Mouse (Mus musculus): ENCODE measurements around the gene Olfml2a.
A peak's percentile ranks its signal among the peaks of the same experiment; 100 is the strongest.
"Not testable (repeated sequence)": the region's sequence is repeated elsewhere in the genome, so short reads cannot be mapped to it uniquely, and the experiment has no call there.

Gene Olfml2a

DNA sequence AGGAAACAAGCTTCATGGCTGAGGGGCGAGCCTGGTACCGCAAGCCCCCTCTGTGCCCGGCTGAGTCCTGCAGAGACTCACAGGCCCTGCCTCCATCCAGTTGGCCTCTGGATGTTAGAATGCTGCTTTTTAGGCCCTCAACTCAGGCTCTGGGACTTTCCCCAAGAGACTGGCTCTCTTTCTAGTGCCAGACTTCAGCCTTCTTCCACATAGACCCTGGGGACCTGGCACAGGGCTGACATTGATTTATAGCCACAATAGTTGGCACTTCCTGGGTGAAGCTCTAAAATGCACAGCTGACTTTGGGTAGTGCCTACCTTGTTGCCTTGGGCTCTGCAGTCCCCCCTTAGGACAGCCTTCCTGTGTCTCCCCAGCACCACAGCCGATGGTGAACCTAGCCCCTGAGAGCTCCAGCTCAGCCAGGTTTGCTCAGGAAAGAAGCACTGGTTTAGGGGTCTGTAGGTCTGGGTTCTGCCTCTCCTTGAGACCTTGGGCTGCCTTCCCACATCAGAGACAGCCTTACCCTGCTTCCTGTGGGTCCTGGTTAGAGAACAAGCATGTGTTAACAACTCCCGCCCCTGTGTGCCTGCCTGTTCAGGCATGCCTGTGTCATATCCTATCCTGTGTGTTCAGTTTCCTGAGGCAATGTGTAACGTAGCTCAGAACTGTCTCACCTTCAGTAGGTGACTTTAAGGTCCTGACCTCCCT is 56.2 kb downstream of the Olfml2a start:
- DNase-seq, result no peak

- DNase-seq, result no peak
Measured at GRCm38 (mm10) chr2:38988929-38989328, 57.2 kb downstream of the Olfml2a start.

DNA sequence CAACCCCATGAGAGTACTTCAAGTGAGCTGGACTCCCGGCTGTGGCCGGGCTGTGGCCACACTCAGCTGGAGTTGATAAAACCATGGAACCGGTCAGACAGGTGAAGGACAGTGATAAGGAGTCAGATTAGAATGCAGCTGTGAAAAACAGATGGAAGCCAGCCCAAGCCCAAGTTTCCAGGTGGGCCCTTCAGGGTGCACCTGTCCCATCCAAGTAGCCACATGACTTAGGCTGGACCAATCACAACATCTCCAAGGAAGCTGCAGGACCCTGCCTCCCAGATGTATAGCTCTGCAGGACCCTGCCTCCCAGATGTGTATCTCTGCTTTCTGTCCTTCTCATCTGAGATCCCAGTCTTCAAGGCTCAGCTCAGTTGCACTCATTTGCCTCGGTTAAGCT is 60.2 kb downstream of the Olfml2a start:
- no peak for DNase-seq

- peak; percentile 51 to 57 for DNase-seq
Measured at GRCm38 (mm10) chr2:38992452-38992851, 60.7 kb downstream of the Olfml2a start.

DNA sequence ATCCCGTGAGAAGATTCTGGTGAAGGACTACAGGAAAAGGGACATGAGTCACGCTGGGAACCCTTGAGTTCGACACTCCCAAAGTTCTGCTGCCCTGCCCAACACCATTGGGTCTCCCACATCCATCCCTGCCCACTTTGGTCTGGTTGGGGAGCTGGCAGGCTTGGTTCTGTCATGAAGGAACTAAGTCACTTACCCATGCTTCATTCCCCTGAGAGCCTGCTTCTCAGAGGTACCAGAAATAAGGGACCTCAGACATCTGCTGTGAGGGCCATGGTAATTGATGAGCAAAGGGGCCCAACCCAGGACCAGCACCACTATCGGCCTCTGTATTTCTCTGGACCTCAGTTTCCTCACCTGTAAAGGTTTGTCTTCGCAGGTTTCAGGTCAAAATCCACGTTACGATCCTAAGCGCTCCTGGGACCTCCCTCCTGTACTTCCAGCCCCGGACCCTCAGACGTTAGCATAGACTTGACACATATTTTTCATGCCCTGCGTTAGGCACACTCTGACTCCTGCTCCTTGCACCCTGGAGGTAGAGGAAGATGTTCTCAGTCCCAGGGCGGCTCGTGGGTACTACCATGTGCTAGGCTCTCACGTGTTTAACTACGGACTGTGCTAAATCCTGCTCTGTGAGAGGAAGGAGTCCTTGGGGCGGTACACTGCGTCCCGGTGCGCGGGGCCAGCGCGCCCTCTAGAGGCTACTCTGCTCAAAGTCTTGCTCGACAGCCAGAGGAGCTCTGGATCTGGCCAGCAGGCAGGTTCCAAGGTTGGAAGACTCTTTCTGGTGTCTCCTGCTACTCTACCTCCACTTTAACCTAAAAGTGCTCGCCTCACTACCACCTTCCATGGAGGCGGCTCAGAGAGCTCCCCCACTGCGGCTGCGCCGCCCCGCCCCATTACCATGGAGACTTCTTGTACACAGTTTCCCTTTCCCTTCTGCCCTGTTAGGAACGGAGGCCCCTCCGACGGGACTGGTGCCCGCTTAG is 65.9 kb downstream of the Olfml2a start, which contains the start of gene Wdr38:
TSS of gene Wdr38 (plus strand) at position 91 of the 989 bp plus-strand sequence.
- peak; percentile 89 to 93 for DNase-seq

DNA sequence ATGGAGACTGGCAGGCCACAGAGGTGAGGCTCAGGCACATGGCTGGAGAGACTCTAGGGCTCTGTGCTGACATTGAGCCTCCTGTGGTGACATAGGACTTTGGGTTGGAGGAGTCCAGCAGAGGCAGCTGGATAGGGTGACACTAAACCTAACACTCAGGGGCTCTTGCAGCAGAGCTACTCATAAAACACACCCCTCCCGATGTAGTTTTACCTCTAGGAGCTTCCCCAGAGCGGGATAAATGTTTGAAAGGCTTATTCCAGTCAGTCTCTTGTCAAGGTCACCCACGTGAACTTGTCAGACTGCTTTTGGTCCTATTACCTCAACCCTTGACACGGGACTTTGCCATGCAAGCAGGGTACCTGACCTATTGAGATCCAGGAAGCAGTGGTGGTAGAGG is 67.6 kb downstream of the Olfml2a start:
- DNase-seq, result no peak

DNA sequence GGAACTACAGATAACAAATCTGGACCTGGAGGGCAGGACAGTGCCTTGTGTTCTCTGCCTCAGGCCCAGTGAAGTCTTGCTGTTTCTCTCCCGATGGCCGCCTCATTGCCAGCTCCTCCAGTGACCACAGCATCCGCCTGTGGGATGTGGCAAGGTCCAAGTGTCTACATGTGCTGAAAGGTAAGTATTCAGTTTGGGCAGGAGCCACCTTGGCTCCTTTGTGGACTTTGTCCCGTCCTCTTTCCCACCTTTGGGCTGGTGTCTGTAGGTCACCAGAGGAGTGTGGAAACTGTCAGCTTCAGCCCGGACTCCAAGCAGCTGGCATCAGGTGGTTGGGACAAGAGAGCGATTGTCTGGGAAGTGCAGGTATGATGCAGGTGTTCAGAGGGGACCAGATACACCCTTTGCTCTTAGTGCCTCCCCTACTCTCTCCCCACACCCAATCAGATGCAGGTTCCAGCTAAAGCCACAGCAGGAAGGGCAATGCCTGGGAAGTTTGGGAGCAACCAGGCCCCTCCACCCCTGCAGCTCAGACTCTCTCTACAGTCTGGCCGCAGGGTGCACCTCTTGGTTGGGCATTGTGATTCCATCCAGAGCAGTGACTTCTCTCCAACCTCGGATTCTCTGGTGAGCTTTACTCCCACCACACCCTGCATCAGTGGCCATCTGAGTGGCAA is 68.3 kb downstream of the Olfml2a start:
- DNase-seq, result peak; percentile 57

DNA sequence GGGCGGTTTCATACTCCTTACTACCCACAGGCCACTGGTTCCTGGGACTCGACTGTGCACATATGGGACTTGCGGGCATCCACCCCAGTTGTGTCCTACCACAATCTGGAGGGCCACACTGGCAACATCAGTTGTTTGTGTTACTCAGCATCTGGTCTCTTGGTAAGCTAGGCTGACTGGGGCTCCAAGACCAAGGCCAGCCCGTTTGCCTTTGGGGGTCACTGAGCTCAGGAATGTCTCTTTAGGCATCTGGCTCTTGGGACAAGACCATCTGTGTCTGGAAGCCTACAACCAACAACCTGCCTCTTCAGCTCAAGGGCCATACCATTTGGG is 68.8 kb downstream of the Olfml2a start:
- no peak for DNase-seq

- peak; percentile 46 to 50 for DNase-seq
Measured at GRCm38 (mm10) chr2:39001866-39002265, 70.1 kb downstream of the Olfml2a start.

DNA sequence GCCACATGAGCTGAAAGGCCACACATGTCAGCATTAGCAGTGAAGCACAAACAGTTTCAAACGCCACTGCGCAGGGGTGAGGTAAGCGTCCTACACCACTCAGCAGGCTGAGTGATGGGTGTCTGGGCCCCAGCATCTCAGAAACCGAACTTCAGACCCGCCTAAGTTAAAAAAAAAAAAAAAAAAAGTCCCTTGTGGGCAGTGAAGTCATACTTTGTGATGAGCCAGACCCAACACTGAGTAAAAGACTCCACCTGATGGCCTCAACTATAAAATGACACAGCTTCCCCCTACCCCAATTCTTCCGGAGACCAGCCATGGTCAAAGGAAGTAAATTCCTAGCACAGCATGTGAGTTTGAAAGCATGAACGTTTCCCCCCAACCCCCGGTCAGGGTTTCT is 71.3 kb downstream of the Olfml2a start:
- no peak for DNase-seq

GRCm38 (mm10) chr2:39003512-39003911 is 71.7 kb downstream of the Olfml2a start:
- DNase-seq, result no peak

DNA sequence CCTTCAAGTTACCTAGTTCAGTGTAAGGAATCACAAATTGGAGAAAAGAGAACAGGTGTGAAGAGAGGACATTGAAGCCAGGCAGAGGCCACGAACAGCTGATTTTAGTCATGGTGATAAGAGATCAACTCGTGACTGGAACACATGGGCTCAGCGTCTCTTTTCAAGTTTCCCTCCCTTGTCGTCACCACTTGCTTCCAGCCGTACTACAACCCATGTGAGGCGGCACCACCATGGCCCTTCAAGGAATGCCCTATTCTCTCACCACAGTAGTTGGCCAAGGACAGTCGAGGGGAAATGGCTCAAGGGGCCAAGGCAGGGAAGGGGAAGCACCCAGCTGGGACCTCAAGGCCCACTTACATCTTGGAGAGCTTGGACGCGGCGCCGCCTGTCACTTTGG is 72.6 kb downstream of the Olfml2a start:
- DNase-seq, result peak in 1 of 2 experiments; percentile 25

DNA sequence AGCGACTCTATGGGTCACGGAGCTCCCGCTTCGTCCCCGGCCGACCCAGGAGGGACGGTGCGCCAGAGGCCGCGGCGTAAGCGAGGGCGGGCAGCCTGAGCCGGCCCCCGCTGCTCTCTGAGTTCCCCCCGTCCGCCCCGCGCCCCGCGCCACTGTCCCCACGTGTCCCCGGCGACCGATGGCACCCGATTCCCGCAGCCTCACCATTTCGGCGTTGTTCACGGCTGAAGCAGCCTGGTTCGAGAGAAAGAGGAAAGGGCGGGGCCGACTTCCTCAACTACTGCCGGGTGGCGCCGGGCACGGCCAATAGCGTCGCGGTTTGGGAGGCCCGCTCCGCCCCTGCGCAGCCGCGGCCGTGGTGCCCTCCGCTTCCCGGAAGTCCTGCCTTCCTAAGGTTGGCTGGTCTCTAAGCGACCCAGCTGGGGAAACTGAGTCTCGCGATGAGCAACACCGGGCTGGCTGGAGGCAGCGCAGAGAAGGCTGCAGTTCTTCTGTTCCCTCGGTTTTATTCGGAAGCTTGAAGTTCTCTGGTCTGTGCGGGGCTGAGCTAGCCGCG is 73.2 kb downstream of the Olfml2a start, which contains the start of gene Arpc5l:
TSS of gene Arpc5l (plus strand) at position 469 of the 556 bp plus-strand sequence.
- peak; percentile 95 to 96 for DNase-seq

DNA sequence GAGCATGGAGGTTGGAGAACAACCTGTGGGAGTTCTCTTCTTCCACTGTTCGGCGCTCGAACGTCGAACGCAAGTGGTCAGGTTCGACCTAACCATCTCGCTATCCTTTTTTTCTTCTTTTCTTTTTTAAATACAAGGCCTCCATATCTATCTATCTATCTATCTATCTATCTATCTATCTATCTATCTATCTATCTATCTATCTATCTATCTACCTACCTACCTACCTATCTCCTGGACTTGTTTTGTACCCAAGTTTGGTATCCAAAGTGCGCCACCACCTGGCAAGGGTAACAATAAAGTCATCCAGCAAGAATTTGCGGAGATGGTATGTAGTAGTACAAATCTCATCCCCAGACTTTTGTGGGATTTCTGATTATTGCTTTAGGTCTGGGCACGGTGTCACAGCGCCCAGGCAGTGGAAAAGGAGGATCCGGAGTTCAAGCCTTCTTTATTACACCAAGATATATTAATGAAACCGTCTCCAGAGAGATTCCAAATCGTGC is 73.8 kb downstream of the Olfml2a start, which contains the start of gene Rpl35:
TSS of gene Rpl35 (minus strand) at position 51 of the 506 bp plus-strand sequence.
- peak; percentile 62 to 83 for DNase-seq

- DNase-seq, result no peak
Measured at GRCm38 (mm10) chr2:39006149-39006730, 74.5 kb downstream of the Olfml2a start.

DNA sequence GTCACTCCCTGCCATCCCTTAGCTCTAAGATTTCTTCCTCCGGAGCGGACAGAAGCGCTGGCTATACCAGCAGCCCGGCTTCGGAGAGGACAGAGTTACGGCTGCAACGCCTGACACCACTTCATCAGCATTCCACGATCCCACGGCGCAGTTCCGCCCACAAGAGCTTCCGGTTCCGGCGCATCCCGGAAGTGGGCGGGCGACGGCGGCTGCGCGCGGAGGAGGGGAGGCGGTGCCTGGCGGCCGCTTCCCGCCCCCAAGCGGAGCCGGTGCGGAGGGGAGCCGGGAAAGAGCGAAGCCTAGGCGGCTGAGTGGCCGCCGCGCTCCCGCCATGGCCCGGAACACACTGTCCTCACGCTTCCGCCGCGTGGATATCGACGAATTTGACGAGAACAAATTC is 76.1 kb downstream of the Olfml2a start:
- peak; percentile 94 to 96 for DNase-seq

- DNase-seq, result peak in 1 of 2 experiments; percentile 48
Measured at GRCm38 (mm10) chr2:39008350-39008851, 76.6 kb downstream of the Olfml2a start.

- peak; percentile 29 to 58 for DNase-seq
Measured at GRCm38 (mm10) chr2:39008954-39009365, 77.2 kb downstream of the Olfml2a start.

GRCm38 (mm10) chr2:39010144-39010543 is 78.4 kb downstream of the Olfml2a start:
- not testable (repeated sequence) for DNase-seq

DNA sequence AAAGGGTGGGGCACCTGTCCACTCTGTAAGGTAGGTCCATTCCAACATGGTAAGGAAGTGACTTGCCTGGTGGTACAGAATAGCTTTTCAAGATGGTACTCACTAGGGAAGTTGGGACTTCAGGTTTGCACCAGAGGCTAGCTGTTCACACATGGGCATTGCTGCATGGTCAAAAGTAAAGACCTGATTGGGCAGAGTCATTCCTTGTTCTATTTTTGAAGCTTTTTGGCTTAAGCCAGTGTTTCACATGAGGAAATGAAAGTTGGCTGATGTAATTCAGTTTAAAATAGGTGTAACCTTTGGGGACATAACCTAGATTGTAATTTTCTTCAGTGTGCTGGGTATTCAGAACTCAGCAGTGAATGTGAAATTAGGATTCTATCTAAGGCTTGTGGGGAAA is 79.5 kb downstream of the Olfml2a start:
- no peak for DNase-seq

GRCm38 (mm10) chr2:39011971-39012370 is 80.2 kb downstream of the Olfml2a start:
- DNase-seq, result no peak

All from kidney, postnatal 36 days (tissue).